Mouse (Mus musculus): Measurements from ENCODE around the gene Camsap2. TPM values are rescaled to one million over a fixed set of nuclear protein-coding genes. Genes with fewer than 3 reads are reported as not detected.

The Camsap2 gene
- total and polyA plus RNA-seq, 3 experiments, result 7.6 to 38.3 (median 10.7) TPM

DNA sequence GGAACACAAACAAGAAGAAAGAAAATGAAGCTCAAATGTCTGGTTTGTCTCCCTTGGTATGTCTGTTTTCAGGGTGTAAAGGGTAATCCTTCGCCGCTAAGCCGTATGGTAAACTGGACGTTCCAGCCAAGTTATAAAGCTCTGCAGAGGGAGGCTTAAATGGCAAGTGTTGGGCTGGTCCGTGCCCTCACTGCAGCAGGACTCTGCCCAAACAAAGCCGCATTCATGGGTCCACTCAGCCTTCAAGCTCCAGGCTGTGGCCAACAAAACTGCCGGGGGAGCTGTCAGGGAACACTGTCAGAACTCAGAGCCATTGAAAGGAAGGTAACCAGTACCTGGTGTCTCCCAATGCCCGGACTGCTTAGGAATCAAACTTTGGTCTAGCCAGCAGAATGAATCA is 16.7 kb upstream of the Camsap2 start:
- Histone ChIP-seq H3K4me3 (ENCODE audit: control insufficient read depth in 1 of 2, insufficient read depth in 1 of 2, low read depth in 2 of 2, low read length in 2 of 2) (no peak overlapping the region), H3K9me3 (replicated peaks; ENCODE audit: insufficient read depth, low read length) (no peaks in the 10 kb centered on the region), H3K36me3 (ENCODE audit: control insufficient read depth in 1 of 2, insufficient read depth in 2 of 2, low read length in 2 of 2) (no peaks in the 10 kb centered on the region), H3K4me1 (ENCODE audit: control insufficient read depth in 1 of 2, insufficient read depth in 2 of 2, low read length in 2 of 2) (no peaks in the 10 kb centered on the region), H3K27ac (ENCODE audit: control insufficient read depth, low read depth, low read length) (no peak overlapping the region), H3K27me3 (ENCODE audit: control insufficient read depth in 1 of 2, insufficient read depth in 2 of 2, low read length in 2 of 2) (peaks cover 0 to 9% of the 10 kb centered on the region in 2 experiments; a peak in 3 of 4 replicates), H3K79me2 (ENCODE audit: control insufficient read depth, insufficient read depth, low read length, poor library complexity) (no peaks in the 10 kb centered on the region), H3K9ac (ENCODE audit: control insufficient read depth, low read depth, low read length, poor library complexity, severe bottlenecking) (no peak overlapping the region)
- DNase-seq (ENCODE audit: low read depth, low spot score), result no peak
- no peak for TF ChIP-seq NELFE (IDR thresholded peaks at IDR 0.05; ENCODE audit: low read depth, low read length)

DNA sequence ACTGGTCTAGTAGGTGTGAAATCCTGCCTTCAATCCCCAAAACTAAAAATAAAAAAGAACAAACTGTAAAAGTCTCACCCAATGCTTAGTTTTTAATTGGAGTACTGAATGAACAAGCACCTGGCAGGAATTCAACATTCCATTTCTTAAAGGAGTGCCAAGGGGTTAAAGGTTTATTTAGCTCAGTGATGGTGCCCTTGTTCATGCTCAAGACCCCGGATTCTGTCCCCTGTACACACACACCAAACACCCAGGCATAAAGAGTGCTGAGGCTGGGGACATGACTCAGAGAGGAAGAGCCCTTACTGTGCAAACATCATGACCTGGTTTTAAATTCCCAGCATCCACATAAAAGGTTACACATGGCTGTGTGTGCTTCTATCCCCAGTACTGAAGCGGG is 15.5 kb upstream of the Camsap2 start:
- H3K4me3 ChIP-seq (ENCODE audit: control insufficient read depth in 1 of 2, insufficient read depth in 1 of 2, low read depth in 2 of 2, low read length in 2 of 2), result no peak overlapping the region
- H3K36me3 ChIP-seq (ENCODE audit: control insufficient read depth in 1 of 2, insufficient read depth in 2 of 2, low read length in 2 of 2), result no peaks in the 10 kb centered on the region
- DNase-seq (ENCODE audit: low read depth, low spot score), result no peak
- no peak overlapping the region for H3K9ac ChIP-seq (ENCODE audit: control insufficient read depth, low read depth, low read length, poor library complexity, severe bottlenecking)
- no peaks in the 10 kb centered on the region for H3K79me2 ChIP-seq (ENCODE audit: control insufficient read depth, insufficient read depth, low read length, poor library complexity)
- TF ChIP-seq ZKSCAN1 (IDR thresholded peaks at IDR 0.05; ENCODE audit: low read depth, low read length) (no peak), GATA1 (IDR thresholded peaks at IDR 0.05; ENCODE audit: low read depth, low read length) (no peak), USF2 (IDR thresholded peaks at IDR 0.05; ENCODE audit: borderline replicate concordance in 1 of 2, insufficient read depth in 1 of 2, low read depth in 1 of 2, low read length in 2 of 2) (no peak), CHD2 (IDR thresholded peaks at IDR 0.05; ENCODE audit: low read length) (no peak), TCF12 (IDR thresholded peaks at IDR 0.05; ENCODE audit: low read depth, low read length) (no peak), MEF2A (IDR thresholded peaks at IDR 0.05; ENCODE audit: extremely low read depth, insufficient replicate concordance, low read depth, low read length, poor library complexity, severe bottlenecking) (no peak), UBTF (IDR thresholded peaks at IDR 0.05; ENCODE audit: borderline replicate concordance, insufficient read depth, low read depth, low read length) (no peak), USF1 (IDR thresholded peaks at IDR 0.05; ENCODE audit: low read depth, low read length) (no peak), ETS1 (IDR thresholded peaks at IDR 0.05; ENCODE audit: low read depth, low read length) (no peak), TBP (IDR thresholded peaks at IDR 0.05; ENCODE audit: low read depth, low read length) (no peak), MXI1 (IDR thresholded peaks at IDR 0.05; ENCODE audit: low read depth, low read length) (no peak), BHLHE40 (IDR thresholded peaks at IDR 0.05; ENCODE audit: borderline replicate concordance, low read depth, low read length) (no peak), NELFE (IDR thresholded peaks at IDR 0.05; ENCODE audit: low read depth, low read length) (no peak), MAX (IDR thresholded peaks at IDR 0.05; ENCODE audit: low read length) (no peak), CHD1 (IDR thresholded peaks at IDR 0.05; ENCODE audit: low read depth, low read length) (no peak), SIN3A (IDR thresholded peaks at IDR 0.05; ENCODE audit: low read length) (no peak), TAL1 (IDR thresholded peaks at IDR 0.05; ENCODE audit: low read length) (no peak)
- H3K27me3 ChIP-seq (ENCODE audit: control insufficient read depth in 1 of 2, insufficient read depth in 2 of 2, low read length in 2 of 2), result peaks cover 0 to 10% of the 10 kb centered on the region in 2 experiments; a peak in 3 of 4 replicates
- no peaks in the 10 kb centered on the region for H3K4me1 ChIP-seq (ENCODE audit: control insufficient read depth in 1 of 2, insufficient read depth in 2 of 2, low read length in 2 of 2)
- no peak overlapping the region for H3K27ac ChIP-seq (ENCODE audit: control insufficient read depth, low read depth, low read length)
- H3K9me3 ChIP-seq (replicated peaks; ENCODE audit: insufficient read depth, low read length), result no peaks in the 10 kb centered on the region

All from MEL (cell line).